Mouse (Mus musculus) lung, postnatal 0 days (tissue): ENCODE data around the gene Lrp11. TPM values are rescaled to one million over a fixed set of nuclear protein-coding genes. Genes with fewer than 3 reads are reported as not detected.

Experiments
- ATAC-seq: fragments of 200-750 bp; cut with Nextera tagmentation; 2 replicates; pipeline ENCODE4 v1.8.0; 2017; ENCODE audit warnings: moderate library complexity
- DNase-seq: peaks from one replicate; pipeline ENCODE4 v3.0.0-alpha.2; 2016; ENCODE audit warnings: low spot score
- H3K27ac ChIP-seq: fragments of 300-500 bp; sonication (generic); 2 replicates; pipeline ENCODE4 v1.5.1; 2014; ENCODE audit warnings: antibody characterized with exemption, mild to moderate bottlenecking, low read length, mixed read lengths
- H3K27me3 ChIP-seq: fragments of 300-500 bp; sonication (generic); replicated peaks from 2 replicates; pipeline ENCODE4 v1.6.1; 2014; ENCODE audit warnings: low read length, mixed read lengths; ENCODE audit not compliant: insufficient read depth
- H3K36me3 ChIP-seq: fragments of 300-500 bp; sonication (generic); 2 replicates; pipeline ENCODE4 v1.6.1; 2014; ENCODE audit warnings: low read length, mixed read lengths; ENCODE audit not compliant: insufficient read depth
- H3K4me1 ChIP-seq: fragments of 300-500 bp; sonication (generic); 2 replicates; pipeline ENCODE4 v1.6.1; 2014; ENCODE audit warnings: antibody characterized with exemption, low read depth, low read length, mixed read lengths; ENCODE audit not compliant: insufficient read depth
- H3K4me2 ChIP-seq: fragments of 300-500 bp; sonication (generic); replicated peaks from 2 replicates; pipeline ENCODE4 v1.6.1; 2014; ENCODE audit warnings: low read depth, mild to moderate bottlenecking, low read length, moderate library complexity, mixed read lengths
- H3K4me3 ChIP-seq: fragments of 300-500 bp; sonication (generic); 2 replicates; pipeline ENCODE4 v1.5.1; 2014; ENCODE audit warnings: low read depth, low read length
- H3K9ac ChIP-seq: fragments of 300-500 bp; sonication (generic); replicated peaks from 2 replicates; pipeline ENCODE4 v1.6.1; 2014; ENCODE audit warnings: low read depth, mild to moderate bottlenecking
- H3K9me3 ChIP-seq: fragments of 300-500 bp; sonication (generic); 2 replicates; pipeline ENCODE4 v1.6.1; 2016; ENCODE audit warnings: low read length, mixed read lengths
- CTCF ChIP-seq: IDR thresholded peaks from 2 replicates; pipeline ENCODE4 v1.5.1; 2016; ENCODE audit warnings: antibody characterized with exemption, mild to moderate bottlenecking
- EP300 ChIP-seq: IDR thresholded peaks from 2 replicates; pipeline ENCODE4 v1.6.1; 2016; ENCODE audit warnings: antibody characterized with exemption, mild to moderate bottlenecking, control low read depth
- WGBS: fragments of 180-500 bp; shearing (Covaris S2); extraction: QIAGEN DNeasy Blood & Tissue Kit; methylation state at CpG from one replicate; pipeline ENCODE4 v1.1.7; 2014; 5-methylcytosine and 5-hydroxymethylcytosine counted together
- polyA plus RNA-seq: library from polyadenylated mRNA; unstranded; fragments of >200 nt; fragmentation: Nextera tagmentation; extraction: Ambion mirVana; gene quantifications from 2 replicates; pipeline ENCODE4 v1.2.1, GENCODE M21; 2015

Gene Lrp11
- polyA plus RNA-seq, 1 experiment from 2014 or later: 1.8 TPM

- WGBS: 94% methylated on average over 5 of the region's 5 CpGs
- no peak for ATAC-seq
- H3K27ac ChIP-seq: no peak overlapping the region
- H3K4me2 ChIP-seq: no peak overlapping the region
- H3K36me3 ChIP-seq: no peaks in the 10 kb centered on the region
- H3K4me3 ChIP-seq: no peak overlapping the region
- no peak for DNase-seq
- no peak for TF ChIP-seq CTCF
- no peak for TF ChIP-seq EP300
- H3K27me3 ChIP-seq: no peaks in the 10 kb centered on the region
- H3K4me1 ChIP-seq: no peaks in the 10 kb centered on the region
- H3K9me3 ChIP-seq: no peaks in the 10 kb centered on the region
- H3K9ac ChIP-seq: no peak overlapping the region
Observed at GRCm38 (mm10) chr10:7619821-7620241, 30.2 kb downstream of the Lrp11 start.

- Histone ChIP-seq H3K27me3 (no peaks in the 10 kb centered on the region), H3K36me3 (no peaks in the 10 kb centered on the region), H3K4me3 (no peak overlapping the region), H3K27ac (no peak overlapping the region), H3K4me2 (no peak overlapping the region), H3K9ac (no peak overlapping the region), H3K9me3 (no peaks in the 10 kb centered on the region), H3K4me1 (no peaks in the 10 kb centered on the region)
- no peak for TF ChIP-seq EP300
- no peak for TF ChIP-seq CTCF
- DNase-seq: no peak
- no peak for ATAC-seq
- WGBS: 85% methylated on average over 5 of the region's 5 CpGs
Observed at GRCm38 (mm10) chr10:7620723-7621122, 31.1 kb downstream of the Lrp11 start.

GRCm38 (mm10) chr10:7622378-7622777 lies 32.8 kb downstream of the Lrp11 start:
- no peaks in the 10 kb centered on the region for H3K27me3 ChIP-seq
- no peak overlapping the region for H3K4me2 ChIP-seq
- DNase-seq (no peak), ATAC-seq (no peak)
- no peaks in the 10 kb centered on the region for H3K9me3 ChIP-seq
- WGBS: 84% methylated on average over 3 of the region's 3 CpGs
- TF ChIP-seq EP300 (no peak), CTCF (no peak)
- no peak overlapping the region for H3K27ac ChIP-seq
- H3K36me3 ChIP-seq: no peaks in the 10 kb centered on the region
- no peak overlapping the region for H3K4me3 ChIP-seq
- H3K9ac ChIP-seq: no peak overlapping the region
- H3K4me1 ChIP-seq: no peaks in the 10 kb centered on the region

DNA sequence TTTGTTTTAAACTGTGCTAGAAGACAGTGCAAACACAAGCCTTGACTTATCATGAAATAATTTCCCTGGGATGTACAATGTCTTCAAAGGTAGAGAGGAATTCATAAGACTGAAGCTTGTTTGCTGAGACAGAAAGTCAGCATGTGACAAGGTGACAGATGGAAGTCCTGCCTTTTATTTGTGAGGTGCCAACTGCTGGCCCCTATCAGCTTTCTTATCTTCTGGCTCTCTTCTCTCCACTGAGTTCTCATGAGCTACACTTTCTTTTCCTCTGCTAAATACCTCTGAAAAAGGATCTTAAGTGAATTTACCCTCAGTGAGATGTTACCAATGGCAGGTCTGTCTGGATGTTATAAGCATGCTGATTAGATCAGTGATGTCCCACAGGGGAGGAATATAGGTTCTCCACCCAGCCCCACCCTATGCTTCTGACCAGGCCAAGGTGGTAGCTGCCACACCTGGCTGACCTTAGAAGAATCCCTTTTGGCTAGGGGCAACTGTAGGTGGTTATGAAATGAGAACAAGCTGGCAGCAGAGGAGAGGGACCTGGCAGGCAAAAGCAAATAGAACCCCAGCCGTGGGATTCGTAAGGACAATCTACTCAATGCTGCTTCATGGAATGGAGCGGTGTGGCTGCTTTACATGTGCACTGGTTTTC lies 34.4 kb downstream of the Lrp11 start:
- H3K9me3 ChIP-seq: no peaks in the 10 kb centered on the region
- no peaks in the 10 kb centered on the region for H3K27me3 ChIP-seq
- H3K36me3 ChIP-seq: no peaks in the 10 kb centered on the region
- ATAC-seq (no peak), DNase-seq (no peak)
- no peaks in the 10 kb centered on the region for H3K4me1 ChIP-seq
- TF ChIP-seq EP300 (no peak), CTCF (no peak)
- H3K4me3 ChIP-seq: no peak overlapping the region
- H3K27ac ChIP-seq: no peak overlapping the region
- H3K4me2 ChIP-seq: no peak overlapping the region
- 86% methylated on average over 3 of the region's 3 CpGs for WGBS
- H3K9ac ChIP-seq: no peak overlapping the region

DNA sequence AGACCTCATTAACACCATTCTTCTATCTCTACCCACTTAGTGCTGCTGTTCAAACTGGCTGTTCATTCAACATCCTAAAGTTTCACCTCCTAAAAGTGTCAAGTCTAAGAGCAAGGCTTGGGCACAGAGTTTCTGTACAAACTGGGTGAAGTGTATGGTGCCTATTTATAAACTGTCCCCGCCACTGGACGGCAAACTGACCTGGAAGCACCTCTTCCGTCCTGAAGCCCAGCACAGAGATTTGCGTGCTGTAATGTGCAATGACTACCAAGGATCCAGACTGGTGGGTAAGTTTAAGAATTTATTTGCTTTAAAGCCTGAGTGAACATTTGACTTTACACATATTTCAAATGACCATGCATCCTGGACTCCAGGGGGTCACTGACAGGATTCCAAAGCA lies 39.5 kb downstream of the Lrp11 start:
- Histone ChIP-seq H3K36me3 (0 out of 2 replicates have a peak, but pooled peaks cover 4% of the 10 kb centered on the region), H3K27me3 (no peaks in the 10 kb centered on the region), H3K27ac (no peak overlapping the region), H3K4me3 (no peak overlapping the region), H3K9me3 (no peaks in the 10 kb centered on the region), H3K4me1 (no peaks in the 10 kb centered on the region), H3K9ac (no peak overlapping the region), H3K4me2 (no peak overlapping the region)
- WGBS: 86% methylated on average over 4 of the region's 4 CpGs
- ATAC-seq: no peak
- DNase-seq: no peak
- TF ChIP-seq CTCF: no peak
- TF ChIP-seq EP300: no peak

- H3K9me3 ChIP-seq: no peaks in the 10 kb centered on the region
- H3K9ac ChIP-seq: no peak overlapping the region
- DNase-seq: no peak
- TF ChIP-seq CTCF: no peak
- TF ChIP-seq EP300: no peak
- 87% methylated on average over 5 of the region's 5 CpGs for WGBS
- no peaks in the 10 kb centered on the region for H3K27me3 ChIP-seq
- H3K36me3 ChIP-seq: 0 out of 2 replicates have a peak, but pooled peaks cover 4% of the 10 kb centered on the region
- no peak for ATAC-seq
- H3K27ac ChIP-seq: no peak overlapping the region
- H3K4me1 ChIP-seq: no peaks in the 10 kb centered on the region
- H3K4me3 ChIP-seq: no peak overlapping the region
- H3K4me2 ChIP-seq: no peak overlapping the region
Observed at GRCm38 (mm10) chr10:7630286-7630685, 40.7 kb downstream of the Lrp11 start.
